Mouse (Mus musculus): ENCODE data around the gene Snrpa. TPM values are rescaled to one million over a fixed set of nuclear protein-coding genes. Genes with fewer than 3 reads are reported as not detected.

Snrpa gene
- total RNA-seq, 2 experiments from 2014 or later = 102 to 104 TPM

DNA sequence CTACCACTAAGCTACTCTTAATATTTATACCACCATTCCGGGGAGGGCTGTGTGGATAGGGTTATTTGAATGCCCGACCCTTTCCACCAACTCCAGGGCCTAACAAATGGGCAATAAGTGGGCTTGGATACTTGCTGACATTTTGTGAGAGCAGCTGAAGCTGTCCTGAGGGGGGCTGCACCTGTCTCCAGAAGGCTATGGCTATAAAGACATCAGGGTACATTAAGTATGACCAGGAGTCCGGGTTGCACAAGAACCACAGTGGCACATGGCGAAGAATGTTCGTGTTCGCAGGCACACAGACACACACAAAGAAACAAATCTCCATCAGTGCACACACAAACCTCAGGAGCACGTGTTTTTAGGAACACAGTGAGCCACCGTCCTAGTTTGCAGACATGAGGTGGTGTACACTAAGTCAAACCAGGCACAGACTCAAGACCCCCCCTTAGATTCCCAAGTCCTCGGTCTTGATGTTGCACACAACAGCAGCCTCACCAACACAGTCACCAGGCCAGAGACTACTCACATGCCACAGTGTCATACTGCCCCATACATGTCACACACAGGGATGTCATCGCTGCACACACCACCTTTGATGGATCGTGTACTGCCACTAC is 28.5 kb downstream of the Snrpa start:
- no peak for DNase-seq (ENCODE audit: low spot score in 2 of 2)

DNA sequence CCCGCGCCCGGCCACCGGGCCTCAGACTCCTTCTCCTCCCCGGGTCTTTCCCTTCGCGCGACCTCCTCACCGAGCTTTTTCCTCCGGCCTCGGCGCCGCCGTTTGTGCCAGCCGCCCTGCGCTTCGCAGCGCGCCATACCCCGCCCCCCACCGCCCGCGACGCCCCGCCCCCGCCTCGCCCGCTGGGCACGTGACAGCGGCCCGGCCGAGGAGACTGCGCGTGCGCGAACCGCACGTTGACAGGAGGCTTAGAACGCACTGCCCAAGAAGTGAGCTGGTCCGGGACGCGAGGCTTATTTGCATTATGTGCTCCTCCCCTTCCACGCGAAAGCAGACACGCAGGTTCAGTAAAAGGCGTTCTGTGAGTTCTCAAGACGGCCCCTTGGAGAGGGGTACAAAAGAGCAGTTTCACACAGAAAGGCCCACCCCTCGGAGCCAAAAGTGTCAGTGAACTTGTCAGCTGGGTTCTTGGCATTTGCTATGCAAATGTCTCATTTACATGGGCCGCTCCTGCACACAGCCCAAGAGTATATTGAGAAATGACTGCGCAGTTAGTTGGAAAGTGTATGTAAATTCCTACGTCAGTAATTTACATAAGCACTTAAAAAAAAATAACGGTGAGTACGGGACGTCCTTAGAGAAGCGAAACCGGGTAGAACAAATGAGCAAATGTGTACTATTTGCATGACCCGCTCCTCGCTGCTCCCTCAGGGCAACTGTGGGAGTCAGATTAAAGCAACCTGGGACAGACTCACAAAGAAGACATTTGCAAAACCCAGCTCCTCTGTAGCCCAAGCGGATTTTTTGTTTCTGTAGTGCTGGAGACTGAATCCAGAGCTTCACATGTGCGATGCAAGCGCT is 29.2 kb downstream of the Snrpa start, which contains the start of gene Egln2:
Egln2 (minus strand) TSS at position 189 of the 861 bp plus-strand sequence.
- peak; percentile 92 to 94 for DNase-seq (ENCODE audit: low spot score in 2 of 2)

DNA sequence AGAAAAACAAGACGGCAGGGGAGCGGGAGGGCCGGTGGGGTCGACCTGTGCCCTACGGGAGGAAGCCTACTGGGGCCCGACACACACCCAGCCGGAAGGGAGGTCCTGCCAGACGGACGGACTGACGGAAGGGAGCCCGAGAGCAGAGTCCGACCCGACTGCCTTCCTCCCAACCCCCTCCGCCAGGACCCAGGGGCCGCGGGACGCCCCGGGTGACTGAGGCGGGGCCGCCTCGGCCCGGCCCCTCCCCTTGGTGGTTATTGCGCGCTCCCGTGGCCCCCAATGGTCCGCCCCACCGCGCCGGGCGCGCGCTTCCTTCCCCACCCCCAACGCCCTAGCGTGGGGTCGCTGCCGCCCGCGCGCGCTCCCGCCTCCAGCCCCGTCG is 29.9 kb downstream of the Snrpa start:
- peak; percentile 82 to 84 for DNase-seq (ENCODE audit: low spot score in 2 of 2)

DNA sequence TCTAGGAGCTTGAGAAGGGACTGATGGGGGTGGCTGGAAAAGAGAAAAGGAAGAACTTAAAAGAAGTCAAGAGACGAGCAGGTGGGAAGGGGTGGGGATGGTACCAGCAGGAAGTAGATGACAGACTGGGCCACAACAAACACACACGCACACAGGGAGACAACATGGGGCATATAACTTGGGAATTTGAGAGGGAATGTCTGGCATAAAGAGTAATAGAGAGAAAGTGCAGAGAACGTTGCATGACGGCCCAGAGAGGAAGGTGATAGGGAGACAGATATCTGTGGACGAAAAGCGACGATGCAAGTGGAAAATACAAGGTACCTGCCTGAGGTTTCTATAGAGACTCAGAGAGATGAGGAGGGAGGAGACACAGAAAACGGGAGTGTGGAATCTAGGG is 30.4 kb downstream of the Snrpa start:
- no peak for DNase-seq (ENCODE audit: low spot score in 2 of 2)

DNA sequence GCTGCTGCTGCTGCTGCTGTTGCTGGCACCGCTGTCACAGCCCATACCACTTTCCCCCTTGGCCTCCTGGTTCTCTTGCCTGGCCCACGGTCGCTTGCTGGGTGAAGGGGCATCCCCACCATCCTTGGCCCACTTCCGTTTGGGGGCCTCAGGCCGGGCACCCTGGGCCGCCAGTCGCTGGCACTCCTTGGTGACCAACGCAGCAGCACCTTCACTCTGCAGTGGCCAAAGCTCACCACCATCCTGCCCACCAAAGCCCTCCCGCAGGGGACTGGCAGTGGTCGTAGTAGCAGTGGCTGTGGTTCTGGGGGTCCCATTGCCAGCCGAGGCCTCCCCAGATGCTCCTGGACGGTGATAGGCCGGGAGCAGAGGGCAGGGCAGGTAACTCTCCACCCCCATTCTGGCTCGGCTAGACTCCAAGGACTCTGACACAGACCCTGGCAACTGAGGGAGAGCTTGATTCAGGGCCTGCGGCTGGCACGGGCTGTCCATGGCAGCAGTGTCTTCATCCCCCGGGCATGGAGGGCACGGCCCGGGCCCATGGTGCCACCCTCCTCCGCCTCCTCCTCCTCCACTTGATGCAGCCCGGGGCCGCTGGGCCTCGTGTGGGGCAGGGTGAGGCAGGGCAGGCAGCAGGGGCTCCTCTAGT is 30.9 kb downstream of the Snrpa start:
- peak in 1 of 2 experiments; percentile 55 for DNase-seq (ENCODE audit: low spot score in 2 of 2)

DNA sequence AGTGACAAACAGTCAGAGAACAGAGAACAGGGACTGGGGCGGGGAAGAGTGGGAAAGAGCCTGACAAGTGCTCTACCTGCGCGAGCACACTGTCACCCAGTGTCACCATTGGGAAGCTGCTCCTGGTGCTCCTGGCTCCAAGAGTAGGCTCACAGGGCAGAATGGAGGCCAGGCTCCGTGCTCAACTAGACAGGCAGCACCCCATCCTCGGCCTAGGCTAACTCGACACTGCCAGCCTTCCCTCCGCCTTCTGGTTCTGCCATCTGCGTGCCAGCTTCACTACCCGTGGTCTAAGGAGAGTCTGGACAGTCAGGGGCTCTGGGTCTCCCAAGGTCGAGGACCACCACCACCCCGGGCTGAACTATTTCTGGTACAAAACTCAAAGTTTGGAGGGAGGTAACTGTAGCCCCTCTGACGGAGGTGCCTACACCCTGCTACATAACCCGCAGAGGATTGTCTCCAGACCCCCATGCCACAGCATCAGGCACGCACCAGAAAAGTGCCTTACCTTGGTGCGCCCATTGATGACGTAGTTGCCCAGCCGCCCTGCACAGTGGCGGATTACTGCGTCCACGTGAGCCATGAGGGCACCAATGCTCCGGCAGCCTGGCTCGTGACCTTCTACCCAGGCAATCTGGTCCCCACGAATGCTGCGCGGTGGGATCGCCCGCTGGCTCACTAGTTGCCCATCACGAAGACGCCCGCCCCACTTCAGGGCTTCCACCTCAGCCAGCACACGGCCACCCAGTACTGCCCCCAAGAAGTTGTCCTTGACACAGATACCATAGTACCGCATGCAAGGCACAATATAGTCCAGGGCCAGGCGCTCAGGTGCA is 31.7 kb downstream of the Snrpa start:
- no peak for DNase-seq (ENCODE audit: low spot score in 2 of 2)

DNA sequence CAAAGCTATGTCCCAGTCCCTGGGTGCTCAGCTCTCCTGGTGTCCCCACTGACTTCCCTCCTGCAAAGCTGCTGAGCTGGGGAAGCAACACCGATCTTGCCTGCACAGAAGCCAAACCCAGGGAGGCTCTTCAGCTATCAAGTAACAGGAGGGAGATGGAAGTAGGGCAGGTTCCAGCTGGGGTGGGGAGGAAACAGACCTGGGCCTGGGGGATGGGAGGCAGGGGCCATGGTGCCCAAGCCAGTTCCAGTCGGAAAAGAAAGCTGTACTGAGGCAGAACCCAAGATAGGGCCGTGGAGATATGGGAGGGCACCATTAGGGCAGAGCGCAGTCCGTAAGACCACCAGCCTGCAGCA is 32.6 kb downstream of the Snrpa start:
- DNase-seq (ENCODE audit: low spot score in 2 of 2) = no peak

DNA sequence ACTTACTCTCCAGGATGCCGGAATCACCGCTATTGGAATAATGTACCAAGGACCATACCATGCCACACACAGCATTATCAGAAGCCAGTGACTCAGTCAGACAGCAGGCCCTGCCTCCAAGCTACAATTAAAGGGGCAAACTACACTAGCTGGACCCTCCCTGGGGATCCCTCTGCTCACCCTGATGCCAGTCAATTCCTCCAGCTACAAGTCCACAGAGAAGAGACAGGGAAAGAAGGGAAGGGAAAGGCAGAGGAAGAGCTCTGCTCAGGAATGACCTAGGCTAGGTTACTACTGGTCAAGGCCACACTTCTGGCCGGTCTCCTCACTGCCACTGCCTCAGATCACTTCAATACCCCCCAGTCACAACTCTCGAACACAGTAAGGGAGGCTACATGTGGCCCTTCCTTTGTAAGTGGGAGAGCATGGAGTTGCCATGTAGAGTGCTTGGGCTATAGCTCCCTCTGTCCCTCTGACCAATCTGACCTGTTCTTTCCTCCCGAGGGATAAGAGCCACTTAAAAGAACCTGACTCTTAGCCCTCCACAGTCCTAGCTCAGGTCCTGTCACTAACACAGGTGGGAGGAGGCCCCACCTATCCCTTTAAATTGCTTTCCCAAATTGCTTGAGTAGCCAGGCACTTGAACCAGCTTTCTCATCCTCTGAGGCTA is 33.2 kb downstream of the Snrpa start:
- no peak for DNase-seq (ENCODE audit: low spot score in 2 of 2)

DNA sequence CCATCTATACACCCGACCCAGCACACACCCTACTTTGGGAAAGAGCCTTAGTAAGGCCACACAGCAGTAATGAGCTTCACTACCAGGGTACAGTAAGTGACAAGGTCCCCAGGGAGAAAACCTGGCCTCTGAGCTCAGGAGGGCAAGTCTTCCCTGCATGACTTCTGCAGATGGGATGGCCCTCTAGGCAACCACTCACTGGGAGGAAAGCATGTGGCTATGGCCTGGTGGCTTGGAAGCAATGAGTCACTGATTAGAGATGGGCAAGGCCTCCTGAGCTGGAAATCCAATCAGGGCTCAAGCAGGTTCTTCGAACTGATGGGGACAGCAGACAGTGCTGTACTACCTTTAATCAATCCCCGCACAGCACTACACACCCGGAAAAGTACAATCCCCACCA is 34.3 kb downstream of the Snrpa start:
- DNase-seq (ENCODE audit: low spot score in 2 of 2) = no peak

DNA sequence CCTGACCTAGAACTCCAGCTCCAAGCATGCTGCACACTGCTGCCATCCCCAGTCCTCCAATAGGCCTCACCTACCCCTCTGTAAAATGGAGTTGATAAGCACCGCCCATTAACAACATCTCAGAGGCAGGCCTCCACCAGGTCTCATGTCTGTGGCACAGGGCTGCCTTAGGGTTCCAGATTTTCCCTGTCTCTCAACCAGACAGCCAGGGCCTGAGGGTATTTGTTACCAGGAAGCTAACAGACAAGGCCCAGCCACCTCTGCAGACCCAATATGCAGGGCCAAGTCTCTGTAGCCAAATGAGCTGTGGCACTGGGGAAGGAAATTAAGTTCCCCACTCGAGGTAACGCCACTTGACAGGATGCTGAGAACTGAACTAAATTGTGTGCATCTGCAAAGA is 35.1 kb downstream of the Snrpa start:
- no peak for DNase-seq (ENCODE audit: low spot score in 2 of 2)

DNA sequence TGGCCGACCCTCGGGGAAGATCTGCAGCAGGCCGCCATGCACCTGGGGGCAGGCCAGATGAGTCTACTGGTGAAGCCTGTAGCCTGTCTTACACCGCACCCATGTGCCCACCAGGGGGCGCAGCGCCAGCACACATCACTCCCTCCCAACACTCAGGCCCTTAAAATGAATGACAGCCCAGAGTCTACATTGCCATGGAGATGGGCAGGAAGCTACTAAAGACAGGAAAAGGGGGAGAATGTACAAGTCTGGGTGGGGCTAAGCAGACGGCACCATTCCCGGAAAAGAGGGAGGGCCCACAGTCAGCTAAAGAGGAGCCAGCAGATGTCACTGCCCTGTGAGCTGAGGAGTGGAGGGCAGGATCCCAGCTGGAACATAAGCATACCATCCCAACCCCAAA is 36.2 kb downstream of the Snrpa start:
- peak; percentile 68 to 73 for DNase-seq (ENCODE audit: low spot score in 2 of 2)

DNA sequence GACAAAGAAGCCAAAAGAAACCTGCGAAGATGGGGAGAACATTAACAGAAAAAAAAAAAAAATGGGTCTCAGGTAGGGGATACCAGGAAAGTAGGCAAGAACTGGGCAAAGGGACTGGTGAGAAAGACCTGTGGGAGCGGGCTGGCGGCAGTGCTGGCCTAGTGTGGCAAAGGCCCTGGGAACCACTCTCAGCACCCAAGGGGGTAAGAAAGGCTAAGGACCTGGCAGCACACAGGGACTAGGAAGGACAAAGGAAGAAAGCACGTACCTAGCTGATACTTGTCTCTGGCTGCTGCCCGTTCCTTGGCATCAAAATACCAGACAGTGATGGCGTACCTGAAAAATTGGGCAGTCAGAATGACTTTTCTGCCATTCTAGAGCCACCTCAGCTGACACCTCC is 36.8 kb downstream of the Snrpa start:
- DNase-seq (ENCODE audit: low spot score in 2 of 2) = no peak

DNA sequence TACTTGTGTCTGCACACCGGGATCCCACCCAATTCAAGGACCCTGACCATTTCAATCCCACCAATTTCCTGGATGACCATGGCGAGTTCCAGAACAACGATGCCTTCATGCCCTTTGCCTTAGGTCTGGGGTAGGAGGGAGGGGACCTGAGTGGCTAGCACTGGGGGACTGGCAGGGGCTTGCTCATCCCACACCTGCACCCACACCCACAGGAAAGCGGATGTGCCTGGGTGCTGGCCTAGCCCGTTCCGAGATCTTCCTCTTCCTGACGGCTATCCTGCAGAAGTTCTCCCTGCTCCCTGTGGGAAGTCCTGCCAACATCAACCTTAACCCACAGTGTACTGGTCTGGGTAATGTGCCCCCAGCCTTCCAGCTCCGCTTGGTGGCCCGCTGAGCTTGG is 37.9 kb downstream of the Snrpa start:
- no peak for DNase-seq (ENCODE audit: low spot score in 2 of 2)

DNA sequence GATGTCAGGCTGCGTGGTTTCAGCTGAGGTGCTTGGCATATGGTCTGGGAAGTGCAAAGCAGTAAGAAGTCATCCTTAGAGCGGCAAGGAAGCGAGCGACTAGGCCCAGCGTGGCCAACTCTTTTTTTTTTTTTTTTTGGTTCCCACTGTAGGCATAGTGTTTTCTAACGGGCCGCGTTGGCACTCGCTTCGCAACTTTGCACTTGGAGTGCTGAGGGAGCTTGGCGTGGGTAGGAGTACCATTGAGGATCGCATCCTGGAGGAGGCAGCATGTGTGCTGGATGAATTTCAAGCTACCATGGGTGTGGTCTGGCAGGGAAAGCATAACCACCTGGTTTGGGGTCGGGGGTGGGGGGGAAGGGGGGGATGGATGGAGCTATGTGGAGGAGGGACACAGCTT is 40.1 kb downstream of the Snrpa start:
- no peak for DNase-seq (ENCODE audit: low spot score in 2 of 2)

DNA sequence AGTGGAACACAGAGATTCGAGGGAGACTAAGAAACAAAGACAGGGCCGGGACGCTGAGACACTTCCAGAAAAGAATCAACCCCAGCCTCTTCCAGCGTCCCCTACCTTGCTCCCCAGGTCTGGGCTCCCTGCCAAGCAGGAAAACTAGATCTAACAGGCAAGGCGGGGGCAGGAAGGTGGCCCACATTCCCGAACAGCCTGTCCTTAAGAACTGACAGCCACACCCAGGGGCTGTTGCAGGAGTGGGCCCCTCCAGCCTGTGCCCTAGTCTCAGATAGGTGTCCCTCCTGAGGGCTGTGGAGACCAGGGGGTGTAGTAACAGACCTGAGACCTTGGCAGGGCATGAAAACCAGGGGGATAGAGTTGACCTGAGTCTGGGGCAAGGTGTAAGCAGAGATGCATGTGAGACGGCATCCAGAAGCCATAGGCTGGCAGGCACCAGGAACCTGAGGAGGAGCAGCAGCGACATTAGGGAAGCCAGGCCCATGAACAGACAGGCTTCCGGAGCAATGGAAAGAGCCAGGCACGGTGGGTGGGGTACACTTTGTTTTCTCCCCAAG is 42.8 kb downstream of the Snrpa start, which contains the start of gene Cyp2t4:
Cyp2t4 (plus strand) TSS at position 510 of the 560 bp plus-strand sequence.
- DNase-seq (ENCODE audit: low spot score in 2 of 2) = no peak

Small RNAs within 50 kb of the gene (microRNA-seq; reads per million reads assigned to microRNA genes)
- gene Mir1191 (not detected), gene Mir3101 (1.1 reads per million)

Other genes starting within 250 kb of the Snrpa start
- gene Cyp2a12, start 167.2 kb downstream of the Snrpa start, total RNA-seq (2021) = 10 to 100 TPM in 1 of 2 experiments, 1 to 10 TPM in 1; 2.1 to 16.2 TPM
- gene Cyp2f2, start 76.4 kb downstream of the Snrpa start, total RNA-seq (2021) = 100 to 1,000 TPM; 148 to 161 TPM
- not detected for gene Cyp2t4, start 42.6 kb downstream of the Snrpa start, total RNA-seq (2021)
- 100 to 1,000 TPM; 106 to 111 TPM for gene Egln2, start 29.5 kb downstream of the Snrpa start, total RNA-seq (2021)
- gene Rab4b, start 17.4 kb downstream of the Snrpa start, total RNA-seq (2021) = 10 to 100 TPM; 53.3 to 60.8 TPM
- gene Gm21983, start 15.2 kb downstream of the Snrpa start, total RNA-seq (2021) = not detected
- 1 to 10 TPM in 1 of 2 experiments, under 1 TPM in 1; 0.62 to 2.3 TPM for gene Mia, start 15.1 kb downstream of the Snrpa start, total RNA-seq (2021)
- 10 to 100 TPM; 19.2 to 22.7 TPM for gene BC024978, start 490 bp downstream of the Snrpa start, total RNA-seq (2021)
- gene Itpkc, start 32.4 kb upstream of the Snrpa start, total RNA-seq (2021) = 10 to 100 TPM; 12.7 to 14.4 TPM
- 10 to 100 TPM; 37.1 to 42.0 TPM for gene Coq8b, start 36.8 kb upstream of the Snrpa start, total RNA-seq (2021)
- gene Numbl, start 62.2 kb upstream of the Snrpa start, total RNA-seq (2021) = 10 to 100 TPM; 21.0 to 21.1 TPM
- gene Ltbp4, start 141.4 kb upstream of the Snrpa start, total RNA-seq (2021) = 100 to 1,000 TPM in 1 of 2 experiments, 10 to 100 TPM in 1; 95.4 to 102 TPM
- gene Shkbp1, start 159.7 kb upstream of the Snrpa start, total RNA-seq (2021) = 10 to 100 TPM; 22.9 to 31.7 TPM
- gene Gm20479, start 161.1 kb upstream of the Snrpa start, total RNA-seq (2021) = 1 to 10 TPM in 1 of 2 experiments, not detected in 1; 2.5 TPM

Measured in adrenal gland, postnatal 4 days (tissue).